Mouse (Mus musculus) Muller cell, postnatal 12 days (primary cell): ENCODE measurements around the gene Zfp719.

Experiments
- DNase-seq: peaks from one replicate; pipeline ENCODE4 v3.0.0-alpha.2; 2015; ENCODE audit errors: inconsistent ontology term

Zfp719 gene

GRCm38 (mm10) chr7:43607743-43608287, 28.4 kb downstream of the Zfp719 start:
- DNase-seq = no peak

GRCm38 (mm10) chr7:43608316-43608824, 29.0 kb downstream of the Zfp719 start:
- DNase-seq = no peak

DNA sequence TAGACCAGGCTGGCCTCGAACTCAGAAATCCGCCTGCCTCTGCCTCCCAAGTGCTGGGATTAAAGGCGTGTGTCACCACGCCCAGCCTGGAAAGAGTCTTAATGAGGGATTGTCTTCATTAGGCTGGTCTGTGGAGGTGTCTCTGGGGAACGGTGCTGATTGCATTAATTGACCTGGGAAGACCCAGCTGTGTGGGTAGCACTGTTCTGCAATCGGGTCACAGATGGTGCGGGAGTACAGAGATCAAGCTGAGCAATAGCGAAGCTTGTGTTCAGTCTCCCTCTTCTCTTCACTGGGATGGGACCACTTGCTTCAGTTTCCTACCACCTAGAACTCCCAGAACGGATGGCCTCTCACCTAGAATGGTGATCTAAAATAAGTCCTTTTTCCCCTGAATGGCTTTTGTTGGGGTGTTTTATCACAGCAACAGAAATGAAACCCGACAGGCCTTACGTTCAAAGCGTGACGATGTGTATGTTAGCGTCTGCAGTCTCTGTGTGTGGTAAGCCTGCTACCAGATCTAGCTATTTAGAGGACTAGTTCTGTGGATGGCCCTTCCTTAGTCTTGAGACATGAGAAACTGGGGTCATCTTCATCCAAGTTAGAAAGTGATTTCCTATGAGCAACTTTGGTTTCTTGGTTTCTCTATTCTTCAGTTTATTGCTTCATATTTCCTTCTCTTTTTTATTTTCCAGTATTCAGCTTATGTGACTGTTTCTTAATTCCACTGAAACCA, 34.6 kb downstream of the Zfp719 start:
- no peak for DNase-seq

DNA sequence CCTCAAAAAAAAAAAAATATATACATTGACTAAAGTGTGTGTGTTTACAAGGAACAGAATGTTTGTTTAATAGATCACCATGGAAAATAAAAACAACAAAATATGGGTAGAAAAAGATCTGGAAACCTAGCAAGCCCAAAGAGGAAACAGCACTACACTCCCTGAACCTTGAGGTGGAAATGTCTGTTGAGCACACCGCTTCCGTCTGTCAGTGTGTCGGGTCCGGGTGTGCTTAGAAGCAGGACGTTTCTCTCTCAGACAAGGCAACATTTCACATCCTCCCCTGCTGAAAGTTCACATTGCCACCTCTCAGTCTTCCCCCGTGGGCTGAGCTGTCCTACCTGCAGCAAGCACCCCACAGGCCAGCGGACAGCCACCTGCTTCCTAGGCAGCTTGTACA, 43.5 kb downstream of the Zfp719 start:
- no peak for DNase-seq

- no peak for DNase-seq
These were observed 44.4 kb downstream of the Zfp719 start for GRCm38 (mm10) chr7:43623819-43624218.

DNA sequence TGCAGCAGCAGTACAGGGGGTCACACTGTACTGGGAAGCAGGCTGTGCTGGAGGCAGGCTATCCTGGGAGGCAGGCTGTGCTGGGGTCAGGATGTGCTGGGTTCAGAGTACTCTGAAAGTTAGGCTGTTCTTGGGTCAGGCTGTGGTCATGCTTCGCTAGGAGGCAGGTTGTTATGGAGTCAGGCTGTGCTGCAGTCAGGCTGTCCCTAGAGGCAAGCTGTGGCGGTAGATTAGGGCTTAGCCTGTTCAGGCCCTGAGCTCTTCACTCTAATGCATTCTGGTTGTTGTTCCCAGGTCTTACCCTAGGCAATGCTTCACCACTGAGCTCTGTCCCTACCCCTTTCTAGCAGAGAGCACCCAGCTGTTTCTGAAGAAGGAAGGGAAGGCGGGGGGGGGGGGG, 45.7 kb downstream of the Zfp719 start:
- no peak for DNase-seq

DNA sequence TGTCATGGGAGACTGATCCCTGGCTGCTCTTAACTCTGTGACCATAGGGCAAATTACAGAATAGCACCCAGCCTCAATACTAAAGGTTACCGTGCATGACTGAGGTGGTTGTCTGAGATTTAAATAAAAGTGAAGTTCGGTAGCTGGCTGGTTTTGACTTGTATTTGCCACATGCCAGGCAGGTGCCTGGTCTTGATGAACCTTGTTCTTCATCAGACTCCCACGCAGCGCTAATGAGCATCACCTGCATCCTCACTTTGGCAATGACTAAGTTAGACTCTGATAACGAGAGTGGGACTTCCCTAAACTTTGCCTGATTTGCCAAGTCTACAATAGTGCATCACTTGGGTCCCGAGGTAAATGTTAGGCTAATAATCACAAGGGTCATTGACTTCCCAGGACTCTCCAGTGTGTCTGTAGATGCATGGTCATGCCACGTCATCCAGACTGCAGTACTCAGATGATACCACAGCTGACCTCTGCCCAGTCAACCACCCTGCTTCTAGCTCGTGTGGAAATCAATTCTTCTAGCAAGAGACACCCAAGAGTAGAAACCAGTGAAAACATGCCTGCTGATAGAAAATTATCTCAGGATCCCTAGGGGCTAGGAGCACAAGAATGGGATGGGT, 46.5 kb downstream of the Zfp719 start:
- no peak for DNase-seq

DNA sequence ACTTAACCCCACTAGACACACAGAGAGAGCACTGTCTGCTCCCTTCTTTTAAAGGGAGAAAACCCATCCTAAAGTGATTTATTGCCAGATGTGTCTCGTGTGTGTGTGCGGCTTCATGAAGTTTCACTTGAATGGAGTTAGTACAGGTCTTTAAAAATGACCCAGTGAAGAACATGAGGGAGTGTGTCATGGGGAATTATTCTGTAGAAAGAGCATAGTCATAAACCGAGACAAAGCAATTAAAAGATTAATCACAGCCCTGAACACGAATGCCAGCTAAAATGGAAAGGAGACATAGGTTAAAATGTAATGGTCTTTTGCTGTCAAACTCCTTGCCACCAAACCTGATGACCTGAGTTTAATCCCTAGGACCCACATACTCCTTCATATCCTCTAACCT, 54.5 kb downstream of the Zfp719 start:
- DNase-seq = no peak

GRCm38 (mm10) chr7:43634500-43634899, 55.1 kb downstream of the Zfp719 start, which contains the start of gene Ceacam18:
Ceacam18 (plus strand) TSS chr7:43634707.
- DNase-seq = no peak

GRCm38 (mm10) chr7:43636194-43636593, 56.8 kb downstream of the Zfp719 start:
- no peak for DNase-seq

DNA sequence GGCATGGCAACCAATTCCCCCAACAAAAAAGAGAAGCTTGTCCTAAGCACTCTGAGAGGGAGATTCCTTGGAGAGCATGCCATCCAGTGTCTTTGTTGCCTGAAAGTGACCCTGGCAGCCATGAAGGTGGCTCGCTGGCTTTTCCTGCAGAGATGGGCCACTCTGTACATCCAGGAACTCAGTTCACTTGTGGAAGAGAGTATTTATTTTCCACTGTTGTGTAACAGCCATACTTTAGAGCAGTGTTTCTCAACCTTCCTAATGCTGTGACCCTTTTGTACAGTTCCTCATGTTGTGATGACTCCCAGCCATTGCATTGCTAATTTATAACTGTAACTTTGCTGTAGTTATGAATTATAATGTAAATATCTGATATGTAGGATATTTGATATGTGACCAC, 57.7 kb downstream of the Zfp719 start:
- DNase-seq = no peak

GRCm38 (mm10) chr7:43642587-43642986, 63.2 kb downstream of the Zfp719 start:
- DNase-seq = no peak
